Mouse (Mus musculus) bone marrow, adult 2 months (tissue): ENCODE results near the gene Slc26a10. TPM values are rescaled to one million over a fixed set of nuclear protein-coding genes. Genes with fewer than 3 reads are reported as not detected.

Source experiments
- H3K27ac ChIP-seq: fragments of 200-500 bp; 2 replicates; pipeline ENCODE4 v1.5.1; 2012; ENCODE audit warnings: low read depth, mild to moderate bottlenecking, control low read depth, inconsistent platforms, low read length; ENCODE audit not compliant: control insufficient read depth, poor library complexity, insufficient read depth
- H3K4me1 ChIP-seq: fragments of 200-500 bp; 2 replicates; pipeline ENCODE4 v1.6.1; 2011; ENCODE audit warnings: low read length; ENCODE audit not compliant: control insufficient read depth, insufficient read depth
- H3K4me3 ChIP-seq: fragments of 200-500 bp; replicated peaks from 2 replicates; pipeline ENCODE3; 2011; ENCODE audit warnings: mild to moderate bottlenecking, low read depth, low read length, control low read depth; ENCODE audit not compliant: control insufficient read depth
- CTCF ChIP-seq: fragments of 200-500 bp; IDR thresholded peaks from 2 replicates; pipeline ENCODE4 v1.5.1; 2011; ENCODE audit warnings: low read length, control low read depth; ENCODE audit not compliant: control insufficient read depth, insufficient read depth
- POLR2A ChIP-seq: fragments of 200-500 bp; IDR thresholded peaks from 2 replicates; pipeline ENCODE4 v1.6.1; 2011; ENCODE audit warnings: low read depth, mild to moderate bottlenecking, control low read depth, low read length, borderline replicate concordance; ENCODE audit not compliant: control insufficient read depth
- WGBS: fragments of 180-500 bp; shearing (Covaris S2); methylation state at CpG from one replicate; pipeline ENCODE4 v1.1.7; 2018; 5-methylcytosine and 5-hydroxymethylcytosine counted together
- polyA plus RNA-seq: library from polyadenylated mRNA; stranded (reverse); fragments of >200 nt; gene quantifications from 2 replicates; pipeline ENCODE4 v1.2.4, GENCODE M21; 2011; ENCODE audit warnings: low replicate concordance; ENCODE audit not compliant: missing spikeins, insufficient read depth, insufficient read length

The Slc26a10 gene
- polyA plus RNA-seq = not detected in 2 replicates

GRCm38 (mm10) chr10:127179871-127180694, at the start of gene Slc26a10:
Slc26a10 (minus strand) TSS chr10:127180645.
- Histone ChIP-seq H3K4me3 (no peak within 1 kb of the TSS), H3K27ac (no peak within 1 kb of the TSS), H3K4me1 (peaks cover 2% of the 10 kb centered on the region; the same call in 1 of the 2 replicates)
- no peak for TF ChIP-seq POLR2A
- no peak for TF ChIP-seq CTCF
- WGBS = 6% methylated on average over 34 of the region's 34 CpGs

GRCm38 (mm10) chr10:127228897-127229296, 48.5 kb upstream of the Slc26a10 start:
- Histone ChIP-seq H3K27ac (no peak overlapping the region), H3K4me1 (peaks cover 6% of the 10 kb centered on the region), H3K4me3 (no peak overlapping the region)
- 24% methylated on average over 4 of the region's 4 CpGs for WGBS
- TF ChIP-seq POLR2A (no peak), CTCF (peak; percentile 41; the same call in 1 of the 2 replicates)

GRCm38 (mm10) chr10:127227163-127227562, 46.7 kb upstream of the Slc26a10 start:
- 24% methylated on average over 8 of the region's 8 CpGs for WGBS
- no peak overlapping the region for H3K4me3 ChIP-seq
- peaks cover 6% of the 10 kb centered on the region for H3K4me1 ChIP-seq

GRCm38 (mm10) chr10:127226318-127226895, 46.0 kb upstream of the Slc26a10 start:
- H3K27ac ChIP-seq = no peak overlapping the region
- WGBS = 55% methylated on average over 8 of the region's 8 CpGs
- TF ChIP-seq POLR2A (no peak), CTCF (no peak)
- H3K4me3 ChIP-seq = no peak overlapping the region
- H3K4me1 ChIP-seq = peaks cover 6% of the 10 kb centered on the region

More at GRCm38 (mm10) chr10:127227163-127227562, 46.7 kb upstream of the Slc26a10 start:
- H3K27ac ChIP-seq = no peak overlapping the region
- TF ChIP-seq CTCF (no peak), POLR2A (no peak)

GRCm38 (mm10) chr10:127225732-127226131, 45.3 kb upstream of the Slc26a10 start:
- TF ChIP-seq POLR2A (no peak), CTCF (no peak)
- Histone ChIP-seq H3K4me1 (peaks cover 6% of the 10 kb centered on the region), H3K4me3 (no peak overlapping the region), H3K27ac (no peak overlapping the region; the same call in 1 of the 2 replicates)
- 9% methylated on average over 10 of the region's 10 CpGs for whole genome bisulfite sequencing

- H3K27ac ChIP-seq = no peak overlapping the region
- TF ChIP-seq POLR2A (no peak), CTCF (no peak)
- H3K4me1 ChIP-seq = peaks cover 4% of the 10 kb centered on the region; the same call in 1 of the 2 replicates
- WGBS = 58% methylated on average over 6 of the region's 6 CpGs
- H3K4me3 ChIP-seq = no peak overlapping the region
Measured at GRCm38 (mm10) chr10:127225213-127225612, 44.8 kb upstream of the Slc26a10 start.

GRCm38 (mm10) chr10:127218339-127218738, 37.9 kb upstream of the Slc26a10 start:
- Histone ChIP-seq H3K4me3 (no peak overlapping the region), H3K27ac (no peak overlapping the region), H3K4me1 (no peaks in the 10 kb centered on the region)
- TF ChIP-seq POLR2A = no peak
- TF ChIP-seq CTCF = no peak
- WGBS = 87% methylated on average over 2 of the region's 2 CpGs

GRCm38 (mm10) chr10:127217177-127217576, 36.7 kb upstream of the Slc26a10 start:
- no peak overlapping the region for H3K27ac ChIP-seq
- H3K4me3 ChIP-seq = no peak overlapping the region
- TF ChIP-seq POLR2A (no peak), CTCF (no peak)
- no peaks in the 10 kb centered on the region for H3K4me1 ChIP-seq
